Mouse (Mus musculus) frontal cortex, adult (tissue): ENCODE measurements around the gene Hnrnpm.
"Not testable (repeated sequence)": the region's sequence is repeated elsewhere in the genome, so short reads cannot be mapped to it uniquely, and the experiment has no call there.

Experiments used
- ATAC-seq: cut with Nextera tagmentation; 2 replicates; pipeline ENCODE4 v1.9.2; 2017; ENCODE audit warnings: mild to moderate bottlenecking, moderate library complexity, mixed read lengths; ENCODE audit not compliant: low TSS enrichment

Hnrnpm gene

GRCm38 (mm10) chr17:33669681-33670080, 17.0 kb downstream of the Hnrnpm start:
- ATAC-seq: no peak

DNA sequence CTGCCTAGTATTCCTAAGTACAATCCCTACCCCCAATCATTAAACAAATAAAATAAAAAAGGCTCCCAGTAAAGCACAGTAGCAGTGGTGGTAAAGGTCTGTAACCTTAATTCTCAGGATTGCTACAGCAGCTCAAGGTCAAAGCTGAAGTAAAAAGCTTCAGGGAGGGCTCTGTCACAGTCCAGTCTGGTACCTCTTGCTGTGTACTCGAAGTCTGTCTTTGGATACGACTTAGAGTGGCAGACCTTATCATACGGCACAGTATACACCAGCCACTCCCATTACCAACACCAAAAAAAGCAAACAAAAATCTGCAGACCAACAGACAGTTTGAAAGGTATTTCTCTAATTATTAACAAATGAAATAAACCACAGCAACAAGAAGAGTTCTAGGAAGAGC, 19.8 kb downstream of the Hnrnpm start:
- ATAC-seq: no peak

DNA sequence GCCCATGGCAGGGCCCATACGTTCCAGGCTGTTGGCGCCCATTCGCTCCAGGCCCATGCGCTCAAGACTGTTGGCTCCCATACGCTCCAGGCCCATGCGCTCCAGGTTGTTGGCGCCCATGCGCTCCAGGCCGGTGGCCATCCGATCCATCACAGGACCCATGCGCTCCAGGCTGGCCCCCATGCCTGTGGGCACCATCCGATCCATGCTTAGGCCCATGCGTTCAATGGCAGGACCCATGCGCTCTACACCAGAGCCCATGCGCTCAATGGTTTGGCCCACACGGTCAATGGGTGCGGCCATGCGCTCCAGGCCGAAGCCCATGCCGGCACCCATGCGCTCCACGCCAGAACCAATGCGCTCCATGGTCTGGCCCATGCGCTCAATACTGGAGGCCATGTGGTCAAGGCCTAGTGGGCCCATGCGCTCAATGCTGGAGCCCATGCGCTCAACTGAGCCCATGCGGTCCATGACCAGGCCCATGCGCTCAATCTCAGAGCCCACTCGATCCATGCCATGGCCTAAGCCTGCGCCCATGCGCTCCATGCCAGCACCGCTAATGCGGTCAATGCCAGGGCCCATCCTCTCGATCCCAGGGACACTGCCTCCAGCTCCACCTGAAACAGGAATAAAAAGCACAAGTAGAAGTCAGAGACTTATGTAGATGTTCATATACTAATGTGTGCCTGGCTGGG, 36.7 kb downstream of the Hnrnpm start:
- no peak for ATAC-seq

- ATAC-seq: no peak
These were observed 41.6 kb downstream of the Hnrnpm start for GRCm38 (mm10) chr17:33645073-33645472.

GRCm38 (mm10) chr17:33644068-33644467, 42.6 kb downstream of the Hnrnpm start:
- no peak for ATAC-seq

- no peak for ATAC-seq
These were observed 46.9 kb downstream of the Hnrnpm start for GRCm38 (mm10) chr17:33639743-33640142.

GRCm38 (mm10) chr17:33637516-33638276, 49.0 kb downstream of the Hnrnpm start, which contains the start of gene Pram1:
Pram1 (plus strand) TSS chr17:33638056.
- ATAC-seq: no peak; the same call in 1 of the 2 replicates

- ATAC-seq: peak; percentile 85
These were observed 49.6 kb downstream of the Hnrnpm start for GRCm38 (mm10) chr17:33637038-33637437.

DNA sequence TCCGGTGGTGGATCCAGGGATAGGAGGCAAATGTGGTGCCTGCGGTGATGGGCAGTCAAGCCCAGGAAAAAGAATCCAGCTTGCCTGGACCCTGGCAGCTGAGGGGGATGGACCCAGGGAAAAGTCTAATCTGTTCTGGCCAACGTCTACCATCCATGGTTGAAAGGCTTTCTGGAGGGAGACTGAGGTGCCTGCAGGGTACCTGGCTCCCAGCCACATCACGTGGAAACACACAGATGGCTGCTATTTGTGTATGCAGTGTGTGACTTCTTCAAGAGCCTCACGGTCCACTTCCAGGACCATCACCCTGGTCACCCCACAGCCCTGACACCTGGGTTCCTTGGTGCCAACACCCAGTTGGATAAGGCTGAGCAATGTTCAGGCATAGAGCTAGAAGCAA, 54.9 kb downstream of the Hnrnpm start:
- ATAC-seq: no peak

DNA sequence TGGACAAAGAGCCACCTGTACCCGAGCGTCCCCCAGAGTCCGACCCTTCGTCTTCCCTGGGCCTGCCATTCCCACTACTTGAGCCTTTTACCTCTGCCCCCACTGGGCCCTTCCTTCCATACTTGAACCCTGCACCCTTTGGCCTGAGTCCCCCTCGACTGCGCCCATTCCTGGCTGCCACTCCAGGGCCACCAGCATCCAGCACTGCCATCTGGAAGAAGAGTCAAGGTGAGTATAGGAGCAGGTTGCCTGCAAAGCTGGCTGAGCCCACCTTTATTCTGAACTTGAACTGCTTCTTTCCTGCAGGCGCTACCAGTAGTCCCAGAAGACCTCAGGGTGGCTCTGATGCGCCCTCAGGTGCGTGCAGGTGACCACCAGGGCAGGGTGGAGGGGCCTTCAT, 55.4 kb downstream of the Hnrnpm start:
- no peak for ATAC-seq

GRCm38 (mm10) chr17:33630171-33630895, 56.3 kb downstream of the Hnrnpm start:
- ATAC-seq: no peak

- no peak for ATAC-seq
These were observed 57.1 kb downstream of the Hnrnpm start for GRCm38 (mm10) chr17:33629487-33630125.

GRCm38 (mm10) chr17:33628621-33629486, 57.8 kb downstream of the Hnrnpm start, which contains the start of gene Zfp414:
Zfp414 (plus strand) TSS chr17:33629090.
- peak; percentile 97 for ATAC-seq

- ATAC-seq: no peak
These were observed 59.4 kb downstream of the Hnrnpm start for GRCm38 (mm10) chr17:33627281-33627680.

DNA sequence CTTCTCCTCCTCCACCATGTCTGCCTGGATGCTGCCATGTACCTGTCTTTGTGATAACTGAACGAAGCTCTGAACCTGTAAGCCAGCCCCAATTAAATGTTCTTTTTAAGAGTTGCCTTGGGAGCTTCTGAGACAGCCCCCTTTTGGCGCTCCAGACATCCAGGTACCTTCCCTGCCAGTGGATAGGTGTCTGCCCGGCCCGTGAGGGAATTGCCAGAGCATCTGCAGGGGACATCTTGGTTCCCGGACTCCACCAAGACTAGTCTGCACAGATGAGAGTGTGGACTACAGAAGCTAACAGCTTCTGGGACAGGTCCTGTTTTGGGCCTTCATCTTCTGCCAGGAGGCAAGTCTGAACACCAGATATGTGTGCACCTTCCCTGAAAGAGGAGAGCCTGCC, 72.9 kb downstream of the Hnrnpm start:
- not testable (repeated sequence) for ATAC-seq

- no peak for ATAC-seq
These were observed 76.1 kb downstream of the Hnrnpm start for GRCm38 (mm10) chr17:33610548-33610947.

DNA sequence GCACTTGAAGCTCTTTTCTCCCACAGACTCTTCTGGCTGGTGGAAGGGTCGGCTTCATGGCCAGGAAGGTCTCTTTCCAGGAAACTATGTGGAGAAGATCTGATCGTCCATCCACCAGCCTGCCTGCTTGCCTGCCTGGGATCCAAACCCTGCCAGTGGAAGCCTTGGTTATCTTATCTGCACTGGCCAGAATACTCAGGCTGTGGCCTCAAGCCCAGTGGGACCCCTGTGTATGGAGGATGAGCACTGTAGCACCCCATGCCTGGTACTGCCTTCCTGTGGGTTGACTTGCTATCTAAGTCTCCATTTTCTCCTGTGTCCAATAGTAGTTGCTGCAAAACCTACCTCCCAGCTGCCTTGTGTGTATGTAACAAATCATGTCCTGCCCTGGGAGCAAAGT, 79.4 kb downstream of the Hnrnpm start:
- no peak for ATAC-seq

DNA sequence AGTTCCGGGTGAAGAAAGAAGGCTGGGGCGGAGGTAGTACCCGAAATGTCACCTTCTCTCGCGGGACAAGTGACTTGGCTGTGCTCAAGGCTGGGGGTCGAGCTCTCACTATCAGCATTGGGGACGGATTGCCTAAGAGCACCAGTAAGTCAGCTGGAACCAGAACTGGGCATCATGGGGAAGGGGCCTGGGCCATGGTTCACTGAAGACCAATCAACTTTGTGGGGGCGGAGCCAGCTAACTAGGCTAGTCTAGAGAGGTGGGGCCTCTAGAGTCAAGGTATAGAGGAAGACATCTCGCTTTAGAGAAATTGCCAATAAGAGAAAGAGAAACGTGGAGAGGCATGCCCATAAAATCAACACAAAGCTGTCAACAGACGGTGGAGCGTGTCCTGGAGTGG, 84.7 kb downstream of the Hnrnpm start:
- ATAC-seq: no peak

DNA sequence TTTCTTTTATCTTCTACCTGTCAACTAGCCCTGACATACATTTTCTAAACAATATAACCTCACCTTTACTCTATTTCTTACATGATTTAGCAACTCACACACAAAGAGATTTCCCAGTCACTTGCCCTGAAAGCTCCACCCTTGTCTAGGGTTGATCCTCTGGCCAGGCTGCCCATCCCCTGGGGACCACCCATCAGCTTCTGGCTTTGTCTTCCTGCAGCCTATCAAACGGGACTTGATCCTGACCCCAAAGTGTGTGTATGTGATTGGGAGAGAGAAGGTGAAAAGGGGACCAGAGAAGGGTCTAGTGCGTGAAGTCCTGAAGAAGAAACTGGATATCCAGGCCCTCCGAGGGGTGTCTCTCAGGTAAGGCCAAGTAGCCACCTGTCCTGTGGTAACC, 85.8 kb downstream of the Hnrnpm start:
- ATAC-seq: no peak

DNA sequence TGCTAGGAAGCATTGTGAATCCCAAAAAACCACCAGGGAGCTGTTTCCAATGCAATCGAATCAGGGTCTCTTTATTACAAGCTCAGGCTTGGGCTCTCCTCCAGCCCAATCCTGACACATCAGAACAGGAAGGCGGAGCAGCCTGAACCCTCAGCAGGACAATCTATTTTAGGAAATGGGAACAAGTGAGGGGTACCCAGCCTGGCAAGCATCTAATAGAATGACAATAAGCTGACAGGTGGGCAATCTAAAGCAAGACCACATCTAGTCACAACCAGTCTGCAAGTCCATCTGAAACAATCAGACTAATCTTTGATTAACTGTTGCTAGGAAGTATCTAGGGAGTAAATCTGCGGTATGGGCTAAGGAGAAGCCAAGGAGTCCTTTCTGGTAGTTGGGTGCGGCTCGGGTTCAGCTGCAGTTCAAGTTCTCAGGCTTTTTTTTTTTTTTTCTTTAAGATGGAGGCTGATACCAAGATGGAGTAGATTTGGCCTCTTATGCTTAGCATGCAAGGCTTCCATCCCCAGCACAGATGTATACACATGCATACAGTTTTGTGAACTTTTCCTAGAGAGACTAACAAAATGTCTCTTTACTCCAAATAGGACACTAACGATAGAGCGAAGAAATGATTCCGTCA, 86.7 kb downstream of the Hnrnpm start:
- no peak for ATAC-seq

- ATAC-seq: no peak
These were observed 88.2 kb downstream of the Hnrnpm start for GRCm38 (mm10) chr17:33598506-33598905.
